Mouse (Mus musculus) gastrocnemius, postnatal 25 days (tissue): ENCODE results near the gene Oas1g. TPM values are rescaled to one million over a fixed set of nuclear protein-coding genes. Genes with fewer than 3 reads are reported as not detected.
"Not testable (repeated sequence)": the region's sequence is repeated elsewhere in the genome, so short reads cannot be mapped to it uniquely, and the experiment has no call there.

ENCODE experiments used
- DNase-seq: peaks from one replicate; pipeline ENCODE4 v3.0.0; 2022
- total RNA-seq, 2 experiments: library from RNA; stranded (reverse); gene quantifications; 1 replicate in 1 of 2; 2 replicates in 1 of 2; pipeline ENCODE4 v1.2.3; 2021

Gene Oas1g
- total RNA-seq, 2 experiments from 2014 or later, result not detected

DNA sequence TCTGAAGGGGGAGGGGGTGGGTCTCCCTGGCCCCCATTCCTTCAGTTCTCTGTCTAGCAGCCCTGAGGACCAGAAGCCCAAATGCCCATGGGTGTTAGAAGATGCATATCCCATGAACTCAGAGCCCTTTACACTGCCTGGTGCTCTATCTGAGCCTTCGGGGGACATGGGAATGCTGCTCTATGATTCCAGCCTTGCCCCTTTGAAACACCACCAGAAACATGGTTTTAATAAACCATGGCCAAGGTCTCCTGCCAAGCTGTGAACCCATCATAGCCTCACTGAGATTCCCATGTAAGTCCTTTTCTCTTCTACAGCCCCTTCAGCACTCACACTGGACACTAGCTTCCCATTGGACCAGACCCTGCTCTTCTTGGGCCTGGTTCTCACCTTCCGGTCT, 2.6 kb upstream of the Oas1g start:
- DNase-seq, result no peak

DNA sequence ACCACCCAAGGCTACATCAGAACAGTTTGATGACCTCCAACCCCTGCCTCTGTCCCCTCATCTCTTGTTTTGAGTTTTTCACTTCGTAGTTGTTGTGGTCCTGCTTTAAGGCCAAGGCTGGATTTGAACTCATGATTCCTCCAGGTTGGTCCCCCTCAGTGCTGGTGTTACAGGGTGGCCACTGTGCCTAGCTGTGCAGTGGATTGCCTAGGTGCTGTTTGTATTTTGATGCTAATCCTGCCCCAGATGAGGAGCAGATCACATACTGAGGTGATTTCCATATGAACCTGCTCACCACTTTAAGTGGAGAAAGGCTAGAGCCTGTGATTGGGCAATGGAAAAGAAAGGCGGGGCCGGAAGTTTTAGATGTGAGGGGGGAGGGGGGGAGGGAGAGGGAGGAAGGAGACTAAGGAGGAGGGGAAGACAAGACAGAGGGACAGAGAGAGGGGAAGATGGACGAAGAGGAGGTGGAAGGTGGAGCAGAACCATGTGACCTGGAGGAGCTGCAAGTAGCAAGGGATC, 942 bp upstream of the Oas1g start:
- DNase-seq, result not testable (repeated sequence)

GRCm38 (mm10) chr5:120887831-120888230, 418 bp upstream of the Oas1g start:
- no peak for DNase-seq

DNA sequence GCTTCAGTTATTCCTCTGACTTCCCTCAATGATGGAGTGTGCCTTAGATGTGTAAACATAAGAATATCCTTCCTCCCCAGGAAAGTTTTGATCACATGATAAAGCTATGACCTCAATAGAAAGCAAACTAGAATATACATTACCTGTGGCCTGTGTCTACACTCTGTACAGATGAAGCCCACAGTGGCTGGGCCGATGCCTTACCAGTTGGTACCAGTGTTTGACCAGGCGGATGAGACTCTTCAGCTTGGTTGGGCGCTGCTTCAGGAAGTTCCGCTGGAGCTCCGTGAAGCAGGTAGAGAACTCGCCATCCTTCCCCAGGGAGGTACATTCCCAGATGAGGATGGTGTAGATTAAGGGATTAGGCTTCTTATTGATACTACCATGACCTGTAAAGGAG, 5.7 kb downstream of the Oas1g start:
- DNase-seq, result not testable (repeated sequence)

DNA sequence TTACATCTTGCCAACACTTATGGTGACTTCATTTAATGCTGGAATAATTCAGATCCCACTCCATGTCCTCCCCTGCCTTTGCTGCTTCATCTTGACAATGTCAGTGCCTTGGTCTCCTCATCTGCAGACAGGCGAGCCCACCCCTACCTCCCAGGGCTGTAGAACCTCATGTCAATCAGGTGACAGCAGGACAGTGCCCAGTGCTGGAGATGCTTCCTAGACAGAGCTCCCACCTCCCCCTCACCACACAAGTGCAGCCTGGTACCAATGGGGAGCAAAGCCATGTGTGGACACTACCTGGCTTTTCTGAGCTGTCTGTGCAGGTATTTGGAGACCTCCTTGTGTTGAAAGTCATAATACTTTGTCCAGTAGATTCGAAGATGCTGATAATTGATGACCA, 8.6 kb downstream of the Oas1g start:
- DNase-seq, result not testable (repeated sequence)

- DNase-seq, result not testable (repeated sequence)
These were observed 10.0 kb downstream of the Oas1g start for GRCm38 (mm10) chr5:120877407-120877806.

DNA sequence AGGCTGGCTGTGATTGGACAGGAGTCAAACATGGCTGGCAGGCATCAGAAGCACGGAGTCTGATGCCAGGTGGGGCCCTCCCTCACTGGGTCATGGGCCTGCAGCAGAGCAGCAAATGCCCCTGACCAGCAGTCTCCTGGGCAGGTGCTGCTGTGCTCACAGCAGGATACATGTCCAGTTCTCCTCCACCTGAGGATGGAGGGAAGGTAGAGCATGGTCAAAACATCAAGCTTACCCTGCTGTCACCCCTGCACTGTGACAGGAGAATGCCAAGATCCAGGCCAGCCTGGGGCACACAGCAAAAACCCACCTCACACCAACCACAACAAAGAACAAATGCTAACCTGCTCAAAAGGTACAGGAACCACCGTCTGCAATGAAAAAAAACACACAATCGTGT, 10.6 kb downstream of the Oas1g start:
- not testable (repeated sequence) for DNase-seq

GRCm38 (mm10) chr5:120871469-120871868, 15.9 kb downstream of the Oas1g start:
- no peak for DNase-seq

- no peak for DNase-seq
These were observed 16.6 kb downstream of the Oas1g start for GRCm38 (mm10) chr5:120870782-120871181.

- DNase-seq, result no peak
These were observed 17.3 kb downstream of the Oas1g start for GRCm38 (mm10) chr5:120870081-120870480.

GRCm38 (mm10) chr5:120869436-120870015, 17.9 kb downstream of the Oas1g start:
- DNase-seq, result no peak

DNA sequence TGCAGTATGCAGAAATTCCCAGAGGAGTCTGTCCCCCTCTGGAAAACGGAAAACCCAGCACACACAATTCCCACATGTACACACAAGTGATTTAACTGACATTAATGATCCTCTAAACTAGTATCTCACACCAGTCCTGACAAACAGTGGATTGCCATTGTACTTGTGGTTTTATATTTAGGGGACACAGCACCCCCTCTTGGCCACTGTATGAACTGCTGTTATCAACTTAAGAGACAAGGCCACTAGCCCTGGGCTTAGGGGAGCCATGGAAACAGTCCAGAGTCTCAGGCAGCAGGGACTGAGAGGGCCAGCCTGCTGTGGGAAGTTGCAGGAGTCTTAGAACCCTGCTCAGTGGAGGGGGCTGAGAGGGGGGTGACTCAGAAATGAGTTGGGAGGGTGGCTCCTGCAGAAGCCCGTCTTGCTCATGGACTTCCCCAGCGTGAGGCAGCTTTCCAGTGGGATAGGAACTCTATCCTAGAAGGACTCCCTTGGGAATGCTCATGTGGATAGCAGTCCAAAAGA, 22.0 kb downstream of the Oas1g start:
- DNase-seq, result no peak

- no peak for DNase-seq
These were observed 26.3 kb downstream of the Oas1g start, which contains the start of gene Oas1h for GRCm38 (mm10) chr5:120861121-120861520. Gene Oas1h, plus strand, starts transcription at chr5:120861421.

- no peak for DNase-seq
These were observed 28.2 kb downstream of the Oas1g start for GRCm38 (mm10) chr5:120859241-120859640.

GRCm38 (mm10) chr5:120849601-120850136, 37.7 kb downstream of the Oas1g start:
- no peak for DNase-seq

DNA sequence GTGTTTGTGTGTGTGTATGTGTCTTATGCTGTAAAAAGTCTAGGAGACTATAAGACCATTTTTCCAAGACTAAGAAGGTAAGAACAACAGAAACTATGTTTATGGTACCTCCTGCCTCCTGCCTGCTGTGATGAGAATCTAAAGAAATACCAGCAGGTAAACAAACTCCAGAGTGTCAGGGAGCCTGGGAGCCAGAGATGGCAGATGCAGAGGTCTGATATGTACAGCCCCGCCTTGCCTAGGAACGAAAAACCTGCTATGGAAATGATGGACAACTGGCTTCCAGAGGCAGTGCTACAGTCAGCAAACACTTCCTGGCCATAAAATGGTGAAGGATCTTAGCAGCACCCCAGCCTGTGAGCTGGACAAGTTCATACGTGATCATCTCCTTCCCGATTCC, 40.3 kb downstream of the Oas1g start, which contains the start of gene Oas1f:
TSS of gene Oas1f (plus strand) at position 301 of the 400 bp plus-strand sequence.
- DNase-seq, result no peak

DNA sequence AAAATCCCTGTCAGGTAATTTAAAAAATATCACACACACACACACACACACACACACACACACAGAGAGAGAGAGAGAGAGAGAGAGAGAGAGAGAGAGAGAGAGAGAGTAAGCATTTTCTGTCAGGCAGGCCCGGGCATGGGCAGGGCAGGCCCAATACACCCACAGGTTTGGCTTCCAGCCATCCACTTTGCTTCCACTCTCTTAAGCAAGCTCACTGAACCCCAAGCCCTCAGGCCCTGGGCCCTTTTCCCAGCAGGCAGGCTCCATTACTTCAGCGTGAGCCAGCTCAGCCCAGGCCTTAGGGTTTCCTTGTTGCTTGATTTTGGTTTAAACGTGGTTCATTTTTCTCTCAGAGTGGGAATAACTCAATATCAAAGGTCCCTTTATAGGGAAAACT, 42.7 kb downstream of the Oas1g start:
- no peak for DNase-seq

GRCm38 (mm10) chr5:120836731-120837585, 50.5 kb downstream of the Oas1g start:
- DNase-seq, result no peak

DNA sequence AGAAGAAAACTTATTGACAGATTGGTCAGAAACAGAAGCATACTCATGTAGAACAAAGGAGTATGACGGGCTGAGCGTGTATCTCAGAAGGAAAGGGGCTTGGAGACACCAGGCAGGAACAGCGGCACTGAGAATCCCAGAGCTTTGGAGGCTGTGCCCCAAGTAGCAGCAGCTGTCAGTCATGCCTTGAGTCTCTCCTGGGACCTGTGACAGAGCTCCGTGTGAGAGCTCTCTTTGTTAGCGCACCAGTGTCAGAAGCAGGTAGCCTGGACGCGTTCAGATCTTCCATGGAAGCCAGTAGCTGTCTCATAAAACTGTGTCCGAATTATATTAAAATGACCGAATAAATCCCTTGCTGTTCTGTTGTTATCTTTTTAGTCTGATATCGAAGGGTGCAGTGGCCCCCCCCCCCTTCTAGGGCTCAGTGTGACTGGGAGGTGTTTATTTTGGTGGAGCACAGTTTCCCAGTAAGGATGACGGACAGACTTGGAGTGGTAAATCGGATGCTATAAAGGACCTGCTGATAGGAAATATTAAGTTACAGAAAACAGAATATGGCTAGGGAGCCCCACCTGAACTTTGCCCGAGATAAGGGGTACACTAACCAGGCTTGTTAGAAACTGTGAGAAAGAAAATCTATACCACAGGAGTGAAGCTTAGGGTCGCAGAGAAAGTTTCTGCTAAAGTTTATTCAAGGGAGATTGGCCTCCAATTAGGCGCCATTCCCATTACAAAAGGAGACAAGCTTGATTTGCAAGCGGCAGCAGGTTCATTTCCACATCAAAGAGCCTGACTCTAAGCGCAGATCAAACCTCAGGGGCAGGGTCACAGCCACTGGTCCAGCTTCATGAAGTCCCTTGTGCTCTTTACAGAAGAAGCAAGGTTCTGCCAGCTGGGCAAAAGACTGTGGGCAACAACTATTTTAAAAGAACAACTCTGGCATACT, 53.8 kb downstream of the Oas1g start:
- no peak for DNase-seq

DNA sequence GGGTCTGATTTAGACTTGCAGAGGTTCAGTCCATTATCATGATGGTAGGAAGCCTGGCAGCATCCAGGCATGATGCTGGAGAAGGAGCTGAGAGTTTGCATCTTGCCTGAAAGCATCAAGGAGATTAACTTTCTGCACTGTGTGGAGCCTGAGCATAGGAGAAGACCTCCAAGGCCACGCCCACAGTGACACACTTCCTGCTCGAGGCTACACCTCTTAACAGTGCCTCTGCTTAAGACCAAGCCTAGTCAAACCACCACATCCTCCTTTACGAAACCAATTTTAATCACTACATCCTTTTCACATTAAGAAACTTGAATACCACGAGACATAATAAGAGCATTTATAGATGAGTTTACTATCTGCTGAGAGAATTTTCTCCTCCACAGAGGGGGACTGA, 56.4 kb downstream of the Oas1g start:
- DNase-seq, result no peak
